Comparison of ENCODE assay signal across 8 mouse cellular contexts in the genomic region with DNA sequence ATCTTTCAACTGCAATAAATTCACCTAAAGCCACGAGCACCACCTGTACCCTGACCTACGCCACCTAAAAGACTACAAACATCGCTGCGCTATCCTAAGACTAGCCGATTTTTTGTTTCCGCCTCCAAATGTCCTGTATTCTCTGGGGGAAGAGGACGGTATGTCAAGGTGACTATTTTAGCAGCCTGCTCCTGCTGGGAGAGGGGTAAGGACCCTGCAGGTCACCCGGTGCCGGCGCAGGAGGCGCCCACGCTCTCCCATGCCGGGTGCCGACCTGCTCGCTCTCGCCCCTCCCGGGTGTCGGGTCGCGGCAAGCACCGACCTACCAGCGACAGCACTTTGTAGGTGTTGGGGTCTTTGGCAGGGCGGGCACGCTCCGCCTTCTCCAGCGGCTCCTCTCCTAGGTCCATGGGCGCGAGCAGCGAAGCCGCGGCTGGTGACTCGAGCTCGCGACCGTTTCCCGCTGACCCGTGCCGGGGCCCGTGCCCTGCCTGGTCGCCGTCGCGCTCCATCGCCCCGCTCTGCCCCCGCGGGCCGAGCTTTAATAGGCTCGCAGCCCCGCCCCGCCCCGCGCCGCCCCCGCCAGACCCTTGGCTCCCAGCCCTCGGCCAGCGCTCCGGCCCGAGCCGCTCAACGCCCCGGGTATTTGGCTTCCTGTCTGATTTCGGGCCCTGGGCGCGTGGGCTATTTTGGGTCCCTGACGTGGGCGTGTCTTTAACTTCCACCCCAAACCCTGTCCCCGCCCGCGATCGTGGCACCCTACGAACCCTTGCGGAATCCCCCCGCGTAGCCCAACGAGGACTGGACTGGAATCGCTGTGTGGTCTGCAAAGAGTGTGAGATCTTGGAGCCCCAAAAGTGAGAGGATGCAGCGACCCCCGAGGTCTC. TPM values are rescaled to one million over a fixed set of nuclear protein-coding genes. Genes with fewer than 3 reads are reported as not detected.
DNase-seq lines count a peak whose midpoint lies in the region; ATAC-seq and TF ChIP-seq lines count a peak whose summit lies in the region.

A gene (minus strand): TSS at position 680 of the 887 bp plus-strand sequence.

- H3K79me2 ChIP-seq in heart, adult 2 months (replicated peaks; ENCODE audit: control insufficient read depth, insufficient read depth, low read length): no peaks in the 10 kb centered on the region
- no peaks in the 10 kb centered on the region for H3K79me2 ChIP-seq in myocyte (ENCODE audit: control insufficient read depth, insufficient read depth)

- no peak for TF ChIP-seq EP300 in heart, adult 2 months (IDR thresholded peaks at IDR 0.05; ENCODE audit: insufficient read depth, low read depth, low read length)

- intact Hi-C loops in heart, adult 2 months (cut with DNase I): loop anchor here (5.0 kb wide), 1 partner anchor 79 kb away; no protein-coding TSS in a partner anchor

- peak within 1 kb of the TSS; percentile 19 for H3ac ChIP-seq in myocyte (ENCODE audit: control insufficient read depth, insufficient read length)

- TF ChIP-seq POLR2A in heart, adult 2 months (IDR thresholded peaks at IDR 0.05; ENCODE audit: insufficient read depth, low read depth, low read length): peak; percentile 57; the same call in 1 of the 2 replicates
- peak; percentile 92 for TF ChIP-seq POLR2A in myocyte (IDR thresholded peaks at IDR 0.05; ENCODE audit: insufficient read length, low read depth)

- peak; percentile 86 for ATAC-seq in liver, embryonic 13.5 days (ENCODE audit: low read depth)

- H3K4me3 ChIP-seq in heart, adult 2 months: peak within 1 kb of the TSS; percentile 63
- H3K4me3 ChIP-seq in liver, embryonic 13.5 days (replicated peaks): peak within 1 kb of the TSS; percentile 63
- H3K4me3 ChIP-seq in myocyte: peak within 1 kb of the TSS; percentile 31

- peak; percentile 9; the same call in 1 of the 2 replicates for TF ChIP-seq CTCF in heart, adult 2 months (IDR thresholded peaks at IDR 0.05)

- peak within 1 kb of the TSS; percentile 59 for H3K27ac ChIP-seq in heart, adult 2 months
- H3K27ac ChIP-seq in liver, embryonic 13.5 days: no peak within 1 kb of the TSS

- H3K4me2 ChIP-seq in liver, embryonic 13.5 days: peak within 1 kb of the TSS; percentile 84
- H3K4me2 ChIP-seq in myocyte (ENCODE audit: low read depth): peak within 1 kb of the TSS; percentile 79

- H3K9me3 ChIP-seq in liver, embryonic 13.5 days (replicated peaks): no peaks in the 10 kb centered on the region

- H3K27me3 ChIP-seq in heart, adult 2 months (ENCODE audit: control insufficient read depth, insufficient read depth, low read length): no peaks in the 10 kb centered on the region
- peaks cover 16% of the 10 kb centered on the region for H3K27me3 ChIP-seq in liver, embryonic 13.5 days
- H3K27me3 ChIP-seq in myocyte (ENCODE audit: control insufficient read depth, insufficient read depth, insufficient read length): no peaks in the 10 kb centered on the region

- H3K4me1 ChIP-seq in heart, adult 2 months (ENCODE audit: control insufficient read depth, insufficient read depth, low read length): peaks cover 2% of the 10 kb centered on the region; the same call in 1 of the 2 replicates
- 0 out of 2 replicates have a peak, but pooled peaks cover 9% of the 10 kb centered on the region for H3K4me1 ChIP-seq in liver, embryonic 13.5 days (replicated peaks)

- H3K36me3 ChIP-seq in heart, adult 2 months (ENCODE audit: control insufficient read depth, insufficient read depth, low read length): no peaks in the 10 kb centered on the region
- H3K36me3 ChIP-seq in liver, embryonic 13.5 days: no peaks in the 10 kb centered on the region
- H3K36me3 ChIP-seq in myocyte (ENCODE audit: control insufficient read depth, insufficient read depth): no peaks in the 10 kb centered on the region

- WGBS in heart, adult 2 months: 2% methylated on average over 79 of the region's 79 CpGs
- under 1% methylated on average over 73 of the region's 79 CpGs for WGBS in liver, embryonic 13.5 days (ENCODE audit: insufficient replicate concordance)

- DNase-seq in layer of hippocampus, adult 11-12 months (ENCODE audit: low spot score): peak; percentile 22
- DNase-seq in layer of hippocampus, adult 9-10 months (ENCODE audit: low spot score): no peak
- peak; percentile 68 for DNase-seq in embryo, embryonic 9.5 days (ENCODE audit: extremely low spot score)
- peak; percentile 81 to 82 for DNase-seq in heart, adult 2 months
- DNase-seq in kidney, adult 11 months: peak; percentile 82
- DNase-seq in liver, embryonic 13.5 days: peak; percentile 32
- DNase-seq in spleen, postnatal 36 days (ENCODE audit: low spot score in 2 of 2): peak; percentile 67 to 75

- H3K9ac ChIP-seq in heart, adult 2 months (ENCODE audit: low read depth, low read length): peak within 1 kb of the TSS; percentile 91
- H3K9ac ChIP-seq in liver, embryonic 13.5 days: peak within 1 kb of the TSS; percentile 68

TF ChIP-seq in myocyte, 11 proteins besides CTCF, POLR2A, EP300 and RAD21:
- TF ChIP-seq E2F4 (IDR thresholded peaks at IDR 0.05; ENCODE audit: insufficient read depth): no peak
- TF ChIP-seq USF1 (IDR thresholded peaks at IDR 0.05; ENCODE audit: low read depth): no peak
- TF ChIP-seq MYOD1 (IDR thresholded peaks at IDR 0.05; ENCODE audit: control insufficient read depth in 1 of 3, insufficient read length in 2 of 3, low read depth in 2 of 3): no peak
- peak; percentile 82 for TF ChIP-seq POLR2AphosphoS2 (IDR thresholded peaks at IDR 0.05; ENCODE audit: insufficient read length, low read depth)
- no peak for TF ChIP-seq REST (IDR thresholded peaks at IDR 0.05; ENCODE audit: insufficient read depth, insufficient read length)
- no peak for TF ChIP-seq TCF3 (IDR thresholded peaks at IDR 0.05; ENCODE audit: insufficient read length, low read depth)

RNA-seq across cellular contexts. Expression of the gene that starts here (rescaled TPM):
- total RNA-seq in heart, adult 2 months (2021): 1 to 10 TPM; 5.8 to 6.5 TPM
- 2.1 and 2.8 TPM in 2 replicates for polyA plus RNA-seq in heart, adult 2 months (2012; rRNA removed)
- 1.6 and 2.0 TPM in 2 replicates for polyA plus RNA-seq in liver, embryonic 13.5 days (2015; fragmentation: Nextera tagmentation; extraction: Ambion mirVana)
- 2.6 TPM for polyA plus RNA-seq in myocyte (2012; fragmentation: generic; extraction: Trizol)
